Mouse (Mus musculus): ENCODE measurements around the gene Mex3b. TPM values are rescaled to one million over a fixed set of nuclear protein-coding genes. Genes with fewer than 3 reads are reported as not detected.

The Mex3b gene
- polyA plus RNA-seq, 1 experiment from 2014 or later, result 47.4 TPM

Other genes with a start within 250 kb of the Mex3b start
- gene Saxo2, start 218.8 kb upstream of the Mex3b start, polyA plus RNA-seq (2014; fragmentation: Nextera tagmentation; extraction: Ambion mirVana), result 5.9 and 6.4 TPM in 2 replicates
- gene Efl1, start 218.7 kb upstream of the Mex3b start, polyA plus RNA-seq (2014; fragmentation: Nextera tagmentation; extraction: Ambion mirVana), result 23.2 and 26.2 TPM in 2 replicates